Mouse (Mus musculus) kidney, embryonic 14.5 days (tissue): ENCODE measurements around the gene Epn1. TPM values are rescaled to one million over a fixed set of nuclear protein-coding genes. Genes with fewer than 3 reads are reported as not detected.
A peak's percentile ranks its signal among the peaks of the same experiment; 100 is the strongest.
"Not testable (repeated sequence)": the region's sequence is repeated elsewhere in the genome, so short reads cannot be mapped to it uniquely, and the experiment has no call there.

Experiments used
- ATAC-seq: fragments of 200-750 bp; cut with Nextera tagmentation; 2 replicates; pipeline ENCODE4 v1.8.0; 2017; ENCODE audit warnings: moderate number of reproducible peaks, mild to moderate bottlenecking, moderate TSS enrichment, moderate library complexity; ENCODE audit not compliant: low FRiP score, low TSS enrichment
- H3K27ac ChIP-seq: fragments of 300-500 bp; sonication (generic); 2 replicates; pipeline ENCODE4 v1.5.1; 2014; ENCODE audit warnings: low read depth, mild to moderate bottlenecking, low read length, moderate library complexity, mixed read lengths
- H3K27me3 ChIP-seq: fragments of 300-500 bp; sonication (generic); 2 replicates; pipeline ENCODE4 v1.6.1; 2014; ENCODE audit warnings: mild to moderate bottlenecking, low read length; ENCODE audit not compliant: control insufficient read depth, insufficient read depth
- H3K36me3 ChIP-seq: fragments of 300-500 bp; sonication (generic); 2 replicates; pipeline ENCODE4 v1.6.1; 2014; ENCODE audit warnings: low read length, mixed read lengths; ENCODE audit not compliant: control insufficient read depth, insufficient read depth
- H3K4me1 ChIP-seq: fragments of 300-500 bp; sonication (generic); 2 replicates; pipeline ENCODE4 v1.6.1; 2014; ENCODE audit warnings: low read length, mixed read lengths; ENCODE audit not compliant: control insufficient read depth, insufficient read depth
- H3K4me2 ChIP-seq: fragments of 300-500 bp; sonication (generic); replicated peaks from 2 replicates; pipeline ENCODE4 v1.6.1; 2014; ENCODE audit warnings: low read depth, mild to moderate bottlenecking, low read length
- H3K4me3 ChIP-seq: fragments of 300-500 bp; sonication (generic); 2 replicates; pipeline ENCODE4 v1.5.1; 2014; ENCODE audit warnings: mild to moderate bottlenecking, low read length
- H3K9ac ChIP-seq: fragments of 300-500 bp; sonication (generic); 2 replicates; pipeline ENCODE4 v1.6.1; 2014; ENCODE audit warnings: low read depth, mild to moderate bottlenecking, low read length, moderate library complexity
- H3K9me3 ChIP-seq: fragments of 300-500 bp; sonication (generic); 2 replicates; pipeline ENCODE4 v1.6.1; 2016; ENCODE audit warnings: low read length; ENCODE audit not compliant: control insufficient read depth
- WGBS: fragments of 180-500 bp; shearing (Covaris S2); extraction: QIAGEN DNeasy Blood & Tissue Kit; methylation state at CpG from one replicate; pipeline ENCODE4 v1.1.7; 2014; 5-methylcytosine and 5-hydroxymethylcytosine counted together
- polyA plus RNA-seq: library from polyadenylated mRNA; unstranded; fragments of >200 nt; fragmentation: Nextera tagmentation; extraction: Ambion mirVana; gene quantifications from 2 replicates; pipeline ENCODE4 v1.2.1, GENCODE M21; 2014

Gene Epn1
- polyA plus RNA-seq, 1 experiment from 2014 or later: 63.8 TPM

DNA sequence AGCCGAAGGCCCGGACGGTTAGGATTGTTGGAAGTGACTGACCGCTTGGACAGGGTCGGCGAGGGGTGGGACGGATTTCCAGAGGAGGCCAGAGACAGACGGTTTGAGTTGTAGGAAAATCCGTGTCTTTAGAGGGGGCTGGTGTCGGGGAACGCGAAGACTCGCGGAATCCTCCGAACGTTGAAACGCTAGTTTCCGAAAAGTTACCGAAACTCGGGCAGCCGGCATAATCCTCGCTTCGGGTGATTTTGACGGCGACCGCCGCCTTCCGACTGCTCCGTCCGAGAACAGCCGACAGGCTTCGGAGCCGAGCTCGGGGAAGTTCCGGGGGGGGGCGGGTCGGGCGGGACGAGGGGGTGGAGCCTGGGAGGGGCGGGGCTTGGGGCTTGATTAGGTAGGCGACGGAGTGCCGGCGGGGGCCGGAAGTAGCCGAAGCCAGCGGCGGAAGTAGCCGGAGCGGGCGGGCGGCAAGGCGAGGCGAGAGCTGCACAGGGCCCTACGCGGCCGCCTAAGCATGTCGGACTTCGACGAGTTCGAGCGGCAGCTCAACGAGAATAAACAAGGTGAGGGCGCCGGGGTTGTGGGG is 18.2 kb upstream of the Epn1 start, which contains the start of gene U2af2:
U2af2 (plus strand) TSS at position 370 of the 586 bp plus-strand sequence.
- 0 out of 2 replicates have a peak, but pooled peaks cover 2% of the 10 kb centered on the region for H3K27me3 ChIP-seq
- H3K4me1 ChIP-seq: peaks cover 22% of the 10 kb centered on the region
- H3K36me3 ChIP-seq: peaks cover 14% of the 10 kb centered on the region
- WGBS: under 1% methylated on average over 59 of the region's 65 CpGs
- peak within 1 kb of the TSS; percentile 99 for H3K27ac ChIP-seq
- H3K4me3 ChIP-seq: peak within 1 kb of the TSS; percentile 82
- no peaks in the 10 kb centered on the region for H3K9me3 ChIP-seq
- H3K4me2 ChIP-seq: peak within 1 kb of the TSS; percentile 73
- ATAC-seq: peak; percentile 80
- H3K9ac ChIP-seq: peak within 1 kb of the TSS; percentile 89

- H3K27me3 ChIP-seq: no peaks in the 10 kb centered on the region
- ATAC-seq: peak; percentile 44
- under 1% methylated on average over 51 of the region's 51 CpGs for WGBS
Measured at GRCm38 (mm10) chr7:5062360-5063001, 17.6 kb upstream of the Epn1 start.

DNA sequence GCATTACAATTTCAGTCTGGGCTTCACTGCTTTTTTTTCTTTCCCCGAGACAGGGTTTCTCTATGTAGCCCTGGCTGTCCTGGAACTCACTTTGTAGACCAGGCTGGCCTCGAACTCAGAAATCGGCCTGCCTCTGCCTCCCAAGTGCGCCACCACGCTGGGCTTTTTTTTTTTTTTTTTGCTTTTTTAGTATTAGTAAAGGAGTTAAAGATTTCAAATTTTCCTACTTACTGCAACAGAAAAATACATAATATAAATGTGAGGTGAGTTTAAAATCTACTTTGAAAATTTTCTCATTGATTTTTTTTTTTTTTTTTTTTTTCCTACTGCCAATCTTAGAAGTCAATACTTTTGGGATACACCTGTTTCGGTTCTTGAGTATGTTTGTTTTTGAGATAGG is 15.1 kb upstream of the Epn1 start:
- H3K9me3 ChIP-seq: no peaks in the 10 kb centered on the region
- WGBS: 94% methylated on average over 6 of the region's 6 CpGs
- no peak for ATAC-seq
- no peaks in the 10 kb centered on the region for H3K27me3 ChIP-seq
- peaks cover 44% of the 10 kb centered on the region for H3K36me3 ChIP-seq
- H3K4me3 ChIP-seq: no peak overlapping the region
- H3K27ac ChIP-seq: no peak overlapping the region
- H3K9ac ChIP-seq: no peak overlapping the region
- H3K4me2 ChIP-seq: no peak overlapping the region
- H3K4me1 ChIP-seq: peaks cover 21% of the 10 kb centered on the region

More at GRCm38 (mm10) chr7:5062360-5063001, 17.6 kb upstream of the Epn1 start:
- H3K36me3 ChIP-seq: peaks cover 20% of the 10 kb centered on the region
- peak overlapping the region; percentile 89 for H3K9ac ChIP-seq
- H3K27ac ChIP-seq: peak overlapping the region; percentile 99
- peak overlapping the region; percentile 73 for H3K4me2 ChIP-seq
- H3K4me1 ChIP-seq: peaks cover 22% of the 10 kb centered on the region
- peak overlapping the region; percentile 82 for H3K4me3 ChIP-seq
- no peaks in the 10 kb centered on the region for H3K9me3 ChIP-seq

- Histone ChIP-seq H3K4me3 (no peak overlapping the region), H3K9ac (no peak overlapping the region), H3K9me3 (no peaks in the 10 kb centered on the region), H3K27me3 (no peaks in the 10 kb centered on the region), H3K4me2 (no peak overlapping the region), H3K4me1 (no peaks in the 10 kb centered on the region), H3K27ac (no peak overlapping the region), H3K36me3 (peaks cover 98% of the 10 kb centered on the region)
- 95% methylated on average over 1 of the region's 1 CpGs for WGBS
- no peak for ATAC-seq
Measured at GRCm38 (mm10) chr7:5073586-5073985, 6.4 kb upstream of the Epn1 start.

DNA sequence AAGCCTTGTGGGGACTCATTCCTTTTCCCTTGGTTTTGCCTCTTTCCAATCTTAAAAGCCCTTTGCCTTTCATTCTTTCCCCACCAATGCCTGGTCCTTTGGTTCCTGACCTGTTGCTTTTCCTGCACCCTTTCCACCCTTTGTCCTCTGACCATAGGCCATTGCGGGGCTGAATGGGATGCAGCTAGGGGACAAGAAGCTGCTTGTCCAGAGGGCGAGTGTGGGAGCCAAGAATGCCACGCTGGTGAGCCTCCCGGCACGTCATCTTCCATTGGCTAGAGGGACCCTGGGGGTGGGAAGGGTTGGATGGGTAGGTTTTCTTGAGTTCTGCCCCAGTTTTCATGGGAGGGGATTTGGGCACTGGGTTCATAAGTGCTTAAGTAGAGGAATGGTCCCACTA is 5.1 kb upstream of the Epn1 start:
- WGBS: 94% methylated on average over 5 of the region's 5 CpGs
- no peaks in the 10 kb centered on the region for H3K9me3 ChIP-seq
- no peaks in the 10 kb centered on the region for H3K4me1 ChIP-seq
- H3K27ac ChIP-seq: no peak overlapping the region
- no peak overlapping the region for H3K4me2 ChIP-seq
- no peak overlapping the region for H3K4me3 ChIP-seq
- no peak for ATAC-seq
- H3K27me3 ChIP-seq: no peaks in the 10 kb centered on the region
- H3K36me3 ChIP-seq: peaks cover 89% of the 10 kb centered on the region
- no peak overlapping the region for H3K9ac ChIP-seq

- no peak overlapping the region for H3K4me2 ChIP-seq
- WGBS: 90% methylated on average over 2 of the region's 2 CpGs
- no peak for ATAC-seq
Measured at GRCm38 (mm10) chr7:5076931-5077330, 3.1 kb upstream of the Epn1 start.

GRCm38 (mm10) chr7:5079365-5080009 is 548 bp upstream of the Epn1 start:
- ATAC-seq: peak; percentile 37; the same call in 1 of the 2 replicates
- Histone ChIP-seq H3K4me2 (peak overlapping the region; percentile 74), H3K4me3 (peak overlapping the region; percentile 96), H3K36me3 (peaks cover 54% of the 10 kb centered on the region), H3K9ac (peak overlapping the region; percentile 97; the same call in 1 of the 2 replicates), H3K27ac (0 out of 2 replicates have a peak overlapping the region, but pooled peaks have one; percentile 97)
- WGBS: 41% methylated on average over 9 of the region's 13 CpGs
- not testable (repeated sequence) for H3K4me1 ChIP-seq, H3K27me3 ChIP-seq, H3K9me3 ChIP-seq

More at GRCm38 (mm10) chr7:5076931-5077330, 3.1 kb upstream of the Epn1 start:
- H3K27me3 ChIP-seq: no peaks in the 10 kb centered on the region
- H3K4me3 ChIP-seq: no peak overlapping the region
- no peaks in the 10 kb centered on the region for H3K9me3 ChIP-seq
- peaks cover 70% of the 10 kb centered on the region for H3K36me3 ChIP-seq
- H3K4me1 ChIP-seq: peaks cover 8% of the 10 kb centered on the region
- H3K9ac ChIP-seq: no peak overlapping the region
- no peak overlapping the region for H3K27ac ChIP-seq

GRCm38 (mm10) chr7:5080815-5081214 is 780 bp downstream of the Epn1 start:
- Histone ChIP-seq H3K9ac (peak overlapping the region; percentile 97), H3K4me3 (peak overlapping the region; percentile 96), H3K27me3 (no peaks in the 10 kb centered on the region), H3K9me3 (no peaks in the 10 kb centered on the region), H3K4me2 (peak overlapping the region; percentile 74), H3K27ac (peak overlapping the region; percentile 97; the same call in 1 of the 2 replicates), H3K36me3 (peaks cover 56% of the 10 kb centered on the region), H3K4me1 (peaks cover 8% of the 10 kb centered on the region)
- ATAC-seq: no peak
- WGBS: 14% methylated on average over 6 of the region's 6 CpGs

DNA sequence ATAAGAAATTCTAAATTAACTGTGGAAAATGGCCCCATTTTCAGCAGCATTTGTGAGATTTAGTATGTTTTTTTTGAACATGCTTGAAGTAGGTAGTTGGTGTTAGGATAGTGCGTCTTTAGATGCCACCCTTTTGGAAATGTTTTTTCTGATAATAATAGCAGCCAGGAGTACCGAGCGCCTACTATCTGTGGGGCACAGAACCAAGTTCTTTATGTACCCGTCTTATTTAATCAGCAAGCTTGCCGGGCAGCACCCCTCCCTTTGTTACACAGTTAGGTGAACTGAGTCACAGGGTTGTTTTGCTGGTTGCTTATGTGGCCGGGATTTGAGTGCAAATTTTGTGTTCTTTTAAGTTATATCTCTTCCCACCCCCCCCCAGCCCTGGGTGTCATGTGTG is 1.2 kb downstream of the Epn1 start:
- no peak for ATAC-seq
- H3K36me3 ChIP-seq: peaks cover 55% of the 10 kb centered on the region

More for the DNA sequence above, 1.2 kb downstream of the Epn1 start:
- peaks cover 8% of the 10 kb centered on the region for H3K4me1 ChIP-seq
- WGBS: 72% methylated on average over 6 of the region's 6 CpGs
- H3K27me3 ChIP-seq: no peaks in the 10 kb centered on the region
- peak overlapping the region; percentile 97 for H3K9ac ChIP-seq
- H3K4me3 ChIP-seq: peak overlapping the region; percentile 96
- H3K4me2 ChIP-seq: peak overlapping the region; percentile 74
- no peak overlapping the region for H3K27ac ChIP-seq
- H3K9me3 ChIP-seq: no peaks in the 10 kb centered on the region
